Mouse (Mus musculus) liver, embryonic 16.5 days (tissue): Measurements from ENCODE around the gene Hdac5. TPM values are rescaled to one million over a fixed set of nuclear protein-coding genes. Genes with fewer than 3 reads are reported as not detected.
A peak's percentile ranks its signal among the peaks of the same experiment; 100 is the strongest.

Experiments
- ATAC-seq: fragments of 200-750 bp; cut with Nextera tagmentation; 2 replicates; pipeline ENCODE4 v1.8.0; 2017; ENCODE audit warnings: low read depth, mild to moderate bottlenecking, moderate number of reproducible peaks, moderate library complexity
- H3K27ac ChIP-seq: fragments of 300-500 bp; sonication (generic); 2 replicates; pipeline ENCODE4 v1.5.1; 2014; ENCODE audit warnings: mild to moderate bottlenecking, low read length
- H3K27me3 ChIP-seq: fragments of 300-500 bp; sonication (generic); 2 replicates; pipeline ENCODE4 v1.6.1; 2014; ENCODE audit warnings: low read depth, low read length, mixed read lengths; ENCODE audit not compliant: control insufficient read depth, insufficient read depth
- H3K36me3 ChIP-seq: fragments of 300-500 bp; sonication (generic); 2 replicates; pipeline ENCODE4 v1.6.1; 2014; ENCODE audit warnings: mild to moderate bottlenecking; ENCODE audit not compliant: control insufficient read depth, insufficient read depth
- H3K4me1 ChIP-seq: fragments of 300-500 bp; sonication (generic); 2 replicates; pipeline ENCODE4 v1.6.1; 2014; ENCODE audit warnings: low read depth, low read length, mixed read lengths; ENCODE audit not compliant: control insufficient read depth
- H3K4me2 ChIP-seq: fragments of 300-500 bp; sonication (generic); 2 replicates; pipeline ENCODE4 v1.6.1; 2014; ENCODE audit warnings: low read depth, low read length, mixed read lengths
- H3K4me3 ChIP-seq: fragments of 300-500 bp; sonication (generic); 2 replicates; pipeline ENCODE4 v1.5.1; 2014; ENCODE audit warnings: low read depth, mild to moderate bottlenecking, low read length
- H3K9ac ChIP-seq: fragments of 300-500 bp; sonication (generic); 2 replicates; pipeline ENCODE4 v1.6.1; 2014; ENCODE audit warnings: low read depth, low read length
- H3K9me3 ChIP-seq: fragments of 300-500 bp; sonication (generic); replicated peaks from 2 replicates; pipeline ENCODE4 v1.6.1; 2016; ENCODE audit warnings: low read length; ENCODE audit not compliant: control insufficient read depth
- WGBS: fragments of 180-500 bp; shearing (Covaris S2); extraction: QIAGEN DNeasy Blood & Tissue Kit; methylation state at CpG from one replicate; pipeline ENCODE4 v1.1.7; 2014; ENCODE audit not compliant: insufficient replicate concordance; 5-methylcytosine and 5-hydroxymethylcytosine counted together
- polyA plus RNA-seq: library from polyadenylated mRNA; unstranded; fragments of >200 nt; fragmentation: Nextera tagmentation; extraction: Ambion mirVana; gene quantifications from 2 replicates; pipeline ENCODE4 v1.2.1, GENCODE M21; 2015

Gene Hdac5
- polyA plus RNA-seq, 1 experiment from 2014 or later: 20.4 TPM

- peaks cover 1% of the 10 kb centered on the region for H3K4me1 ChIP-seq
- WGBS: 88% methylated on average over 7 of the region's 7 CpGs
- H3K9ac ChIP-seq: no peak overlapping the region
- H3K4me2 ChIP-seq: no peak overlapping the region
- peaks cover 16% of the 10 kb centered on the region for H3K36me3 ChIP-seq
- no peak for ATAC-seq
- H3K9me3 ChIP-seq: no peaks in the 10 kb centered on the region
- H3K27ac ChIP-seq: no peak overlapping the region
- no peak overlapping the region for H3K4me3 ChIP-seq
- no peaks in the 10 kb centered on the region for H3K27me3 ChIP-seq
Measured at GRCm38 (mm10) chr11:102263211-102263610, 33.2 kb upstream of the Hdac5 start.

- H3K36me3 ChIP-seq: peaks cover 16% of the 10 kb centered on the region
- no peak overlapping the region for H3K9ac ChIP-seq
- H3K4me2 ChIP-seq: no peak overlapping the region
- 84% methylated on average over 3 of the region's 3 CpGs for WGBS
- no peaks in the 10 kb centered on the region for H3K9me3 ChIP-seq
- no peak for ATAC-seq
- peaks cover 6% of the 10 kb centered on the region for H3K4me1 ChIP-seq
- H3K27ac ChIP-seq: no peak overlapping the region
- H3K27me3 ChIP-seq: no peaks in the 10 kb centered on the region
- H3K4me3 ChIP-seq: no peak overlapping the region
Measured at GRCm38 (mm10) chr11:102258521-102258920, 28.6 kb upstream of the Hdac5 start.

GRCm38 (mm10) chr11:102258095-102258494, 28.1 kb upstream of the Hdac5 start:
- 76% methylated on average over 6 of the region's 6 CpGs for WGBS

GRCm38 (mm10) chr11:102257514-102257913, 27.5 kb upstream of the Hdac5 start:
- 62% methylated on average over 9 of the region's 9 CpGs for WGBS
- ATAC-seq: no peak
- peaks cover 16% of the 10 kb centered on the region for H3K36me3 ChIP-seq

More at GRCm38 (mm10) chr11:102258095-102258494, 28.1 kb upstream of the Hdac5 start:
- Histone ChIP-seq H3K27me3 (no peaks in the 10 kb centered on the region), H3K9ac (no peak overlapping the region), H3K4me3 (no peak overlapping the region), H3K4me2 (no peak overlapping the region), H3K9me3 (no peaks in the 10 kb centered on the region), H3K4me1 (peaks cover 6% of the 10 kb centered on the region), H3K36me3 (peaks cover 16% of the 10 kb centered on the region), H3K27ac (no peak overlapping the region)
- no peak for ATAC-seq

GRCm38 (mm10) chr11:102249351-102250090, 19.6 kb upstream of the Hdac5 start:
- 8% methylated on average over 9 of the region's 9 CpGs for WGBS
- Histone ChIP-seq H3K4me2 (peak overlapping the region; percentile 71), H3K36me3 (peaks cover 7% of the 10 kb centered on the region; the same call in 1 of the 2 replicates), H3K4me3 (peak overlapping the region; percentile 76), H3K4me1 (peaks cover 13% of the 10 kb centered on the region), H3K9ac (peak overlapping the region; percentile 76), H3K27me3 (peaks cover 6% of the 10 kb centered on the region), H3K9me3 (no peaks in the 10 kb centered on the region), H3K27ac (no peak overlapping the region; the same call in 1 of the 2 replicates)
- peak; percentile 5; the same call in 1 of the 2 replicates for ATAC-seq

More at GRCm38 (mm10) chr11:102257514-102257913, 27.5 kb upstream of the Hdac5 start:
- H3K4me1 ChIP-seq: peaks cover 6% of the 10 kb centered on the region
- no peak overlapping the region for H3K4me2 ChIP-seq
- H3K4me3 ChIP-seq: no peak overlapping the region
- no peak overlapping the region for H3K27ac ChIP-seq
- no peaks in the 10 kb centered on the region for H3K9me3 ChIP-seq
- no peaks in the 10 kb centered on the region for H3K27me3 ChIP-seq
- no peak overlapping the region for H3K9ac ChIP-seq

- Histone ChIP-seq H3K9ac (peak within 1 kb of the TSS; percentile 76), H3K36me3 (peaks cover 7% of the 10 kb centered on the region; the same call in 1 of the 2 replicates), H3K4me1 (peaks cover 13% of the 10 kb centered on the region), H3K4me2 (peak within 1 kb of the TSS; percentile 71), H3K9me3 (no peaks in the 10 kb centered on the region), H3K27me3 (peaks cover 10% of the 10 kb centered on the region), H3K27ac (peak within 1 kb of the TSS; percentile 41; the same call in 1 of the 2 replicates), H3K4me3 (peak within 1 kb of the TSS; percentile 76)
- WGBS: under 1% methylated on average over 41 of the region's 41 CpGs
- ATAC-seq: peak; percentile 74
Measured at GRCm38 (mm10) chr11:102248630-102249230, 18.8 kb upstream of the Hdac5 start, which contains the start of gene BC030867. BC030867 (plus strand) TSS chr11:102248882.

GRCm38 (mm10) chr11:102246871-102247270, 16.9 kb upstream of the Hdac5 start:
- Histone ChIP-seq H3K27me3 (peaks cover 10% of the 10 kb centered on the region), H3K4me2 (no peak overlapping the region), H3K36me3 (peaks cover 5% of the 10 kb centered on the region; the same call in 1 of the 2 replicates), H3K4me1 (peaks cover 13% of the 10 kb centered on the region), H3K9ac (no peak overlapping the region), H3K9me3 (no peaks in the 10 kb centered on the region), H3K4me3 (no peak overlapping the region), H3K27ac (no peak overlapping the region)
- WGBS: 80% methylated on average over 4 of the region's 4 CpGs
- no peak for ATAC-seq

GRCm38 (mm10) chr11:102246273-102246635, 16.3 kb upstream of the Hdac5 start:
- ATAC-seq: no peak
- Histone ChIP-seq H3K27me3 (peaks cover 10% of the 10 kb centered on the region), H3K9me3 (no peaks in the 10 kb centered on the region), H3K4me3 (no peak overlapping the region), H3K9ac (no peak overlapping the region), H3K36me3 (no peaks in the 10 kb centered on the region), H3K27ac (no peak overlapping the region), H3K4me1 (peaks cover 13% of the 10 kb centered on the region), H3K4me2 (no peak overlapping the region)
- 62% methylated on average over 6 of the region's 6 CpGs for WGBS
